Mouse (Mus musculus) myocyte (in vitro differentiated cells): ENCODE data around the gene Dph3.

ENCODE experiments used
- CEBPB ChIP-seq: IDR thresholded peaks from 2 replicates; pipeline ENCODE4 v1.6.1; 2011; ENCODE audit warnings: mild to moderate bottlenecking, moderate library complexity; ENCODE audit not compliant: poor library complexity, insufficient read depth, severe bottlenecking
- E2F4 ChIP-seq: IDR thresholded peaks from one replicate; pipeline ENCODE4 v1.6.1; 2011; ENCODE audit warnings: mild to moderate bottlenecking, control low read depth, moderate library complexity; ENCODE audit not compliant: insufficient read depth
- MAX ChIP-seq: IDR thresholded peaks from one replicate; pipeline ENCODE4 v1.6.1; 2011; ENCODE audit warnings: low read depth, mild to moderate bottlenecking, control low read depth
- MYOD1 ChIP-seq, 3 experiments: IDR thresholded peaks; one replicate each; pipeline ENCODE4 v1.6.1; 2011; ENCODE audit warnings: control low read depth in 2 of 3, low read depth in 2 of 3, mild to moderate bottlenecking in 2 of 3, moderate library complexity in 1 of 3; ENCODE audit not compliant: insufficient read length in 2 of 3, control insufficient read depth in 1 of 3
- MYOG ChIP-seq, 3 experiments: IDR thresholded peaks; one replicate each; pipeline ENCODE4 v1.6.1; 2011; ENCODE audit warnings: control low read depth in 2 of 3, low read depth in 2 of 3, mild to moderate bottlenecking in 2 of 3; ENCODE audit not compliant: insufficient read length in 2 of 3, control insufficient read depth in 1 of 3, insufficient read depth in 1 of 3
- POLR2A ChIP-seq: IDR thresholded peaks from one replicate; pipeline ENCODE4 v1.6.1; 2011; ENCODE audit warnings: low read depth, mild to moderate bottlenecking, control low read depth, moderate library complexity; ENCODE audit not compliant: insufficient read length
- POLR2AphosphoS2 ChIP-seq: IDR thresholded peaks from one replicate; pipeline ENCODE4 v1.6.1; 2011; ENCODE audit warnings: low read depth, control low read depth; ENCODE audit not compliant: insufficient read length
- REST ChIP-seq: IDR thresholded peaks from one replicate; pipeline ENCODE4 v1.6.1; 2011; ENCODE audit warnings: mild to moderate bottlenecking, control low read depth, moderate library complexity; ENCODE audit not compliant: insufficient read depth, insufficient read length
- TCF12 ChIP-seq: IDR thresholded peaks from one replicate; pipeline ENCODE4 v1.6.1; 2011; ENCODE audit warnings: mild to moderate bottlenecking, control low read depth; ENCODE audit not compliant: poor library complexity, insufficient read depth, severe bottlenecking
- TCF3 ChIP-seq: IDR thresholded peaks from one replicate; pipeline ENCODE4 v1.6.1; 2011; ENCODE audit warnings: low read depth, control low read depth; ENCODE audit not compliant: insufficient read length
- USF1 ChIP-seq: IDR thresholded peaks from one replicate; pipeline ENCODE4 v1.6.1; 2011; ENCODE audit warnings: low read depth, mild to moderate bottlenecking, control low read depth, moderate library complexity

DNA sequence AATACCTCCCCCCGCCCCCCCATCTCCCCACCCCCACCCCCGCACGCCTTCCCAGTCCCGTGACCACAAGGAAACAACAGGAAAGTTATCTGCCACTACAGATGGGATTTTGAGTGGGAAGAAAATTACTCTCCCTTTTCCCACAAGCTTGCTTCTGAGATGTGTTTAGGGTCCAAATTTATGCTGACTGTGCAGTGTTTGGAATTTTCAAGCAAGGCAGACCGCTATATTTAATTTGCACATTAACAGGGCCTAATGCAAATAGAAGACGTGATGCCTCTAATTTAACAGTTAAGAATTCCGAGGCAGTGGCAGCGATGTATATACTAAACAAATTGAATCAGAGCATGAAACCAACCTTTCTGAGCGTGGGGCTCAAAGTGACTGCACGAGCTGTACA is 30.7 kb downstream of the Dph3 start:
- TF ChIP-seq MAX (no peak), TCF12 (no peak), POLR2A (no peak), USF1 (no peak), MYOG (IDR thresholded peaks at IDR 0.05; ENCODE audit: control insufficient read depth in 1 of 3, insufficient read depth in 1 of 3, insufficient read length in 2 of 3, low read depth in 2 of 3) (no peak), MYOD1 (IDR thresholded peaks at IDR 0.05; ENCODE audit: control insufficient read depth in 1 of 3, insufficient read length in 2 of 3, low read depth in 2 of 3) (no peak), POLR2AphosphoS2 (no peak), REST (no peak), CEBPB (no peak), E2F4 (no peak), TCF3 (no peak)
